Mouse (Mus musculus): ENCODE results near the gene Tmem121b. TPM values are rescaled to one million over a fixed set of nuclear protein-coding genes. Genes with fewer than 3 reads are reported as not detected.

The Tmem121b gene
- total RNA-seq, 1 experiment from 2014 or later = not detected

DNA sequence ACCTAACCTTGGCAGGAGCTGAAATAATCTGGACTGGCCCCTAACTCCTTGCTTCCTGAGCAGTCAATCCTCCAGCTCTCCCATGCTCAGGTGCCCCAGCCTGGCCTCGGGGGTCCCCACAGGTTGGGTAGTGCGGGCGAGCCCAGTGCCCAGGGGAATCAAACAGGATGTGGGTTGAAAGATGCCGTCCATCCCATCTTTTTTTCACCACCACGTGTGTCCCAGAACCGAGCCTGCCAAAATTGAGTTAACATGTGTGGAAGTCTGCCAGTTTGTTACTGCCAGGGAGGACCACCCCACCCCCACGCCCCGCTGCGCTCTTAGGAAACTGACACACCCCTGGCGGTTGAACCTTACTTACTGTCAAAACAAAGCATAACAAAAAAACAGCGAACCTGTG, 29.7 kb downstream of the Tmem121b start:
- peak; percentile 18 for DNase-seq

DNA sequence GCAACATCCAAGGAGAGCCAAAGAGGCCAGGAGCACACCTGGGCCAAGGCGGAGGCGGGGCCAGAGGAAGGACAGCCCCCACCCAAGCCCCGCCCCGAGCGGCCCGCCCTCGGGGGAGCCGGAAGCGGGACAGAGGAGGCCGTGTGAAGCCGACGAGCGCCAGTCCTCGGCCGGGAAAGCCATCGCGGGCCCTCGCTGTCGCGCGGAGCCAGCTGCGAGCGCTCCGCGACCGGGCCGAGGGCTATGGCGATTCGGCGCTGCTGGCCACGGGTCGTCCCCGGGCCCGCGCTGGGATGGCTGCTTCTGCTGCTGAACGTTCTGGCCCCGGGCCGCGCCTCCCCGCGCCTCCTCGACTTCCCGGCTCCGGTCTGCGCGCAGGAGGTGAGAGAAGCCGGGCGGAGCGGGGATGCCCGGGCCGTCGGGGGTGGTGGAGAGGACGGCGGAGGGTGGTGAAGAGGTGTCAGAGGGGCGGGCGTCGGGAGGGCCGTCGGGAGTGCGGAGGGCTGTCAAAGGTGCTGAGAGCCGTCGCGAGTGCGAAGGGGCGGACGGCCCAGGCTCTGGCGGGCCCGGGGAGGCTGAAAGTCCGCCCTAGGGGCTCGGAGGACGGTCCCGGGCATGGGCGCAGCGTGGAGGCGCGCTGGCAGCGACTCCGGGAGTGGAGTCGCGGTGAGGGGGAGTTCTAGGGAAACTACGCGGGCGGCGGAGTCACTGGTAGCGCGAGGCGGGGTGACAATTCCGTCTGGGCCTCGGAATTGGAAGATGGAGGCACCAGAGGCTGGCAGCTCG, 30.3 kb downstream of the Tmem121b start, which contains the start of gene Il17ra:
Gene Il17ra, plus strand, starts transcription at position 162 of the 786 bp plus-strand sequence.
- DNase-seq = peak; percentile 77

DNA sequence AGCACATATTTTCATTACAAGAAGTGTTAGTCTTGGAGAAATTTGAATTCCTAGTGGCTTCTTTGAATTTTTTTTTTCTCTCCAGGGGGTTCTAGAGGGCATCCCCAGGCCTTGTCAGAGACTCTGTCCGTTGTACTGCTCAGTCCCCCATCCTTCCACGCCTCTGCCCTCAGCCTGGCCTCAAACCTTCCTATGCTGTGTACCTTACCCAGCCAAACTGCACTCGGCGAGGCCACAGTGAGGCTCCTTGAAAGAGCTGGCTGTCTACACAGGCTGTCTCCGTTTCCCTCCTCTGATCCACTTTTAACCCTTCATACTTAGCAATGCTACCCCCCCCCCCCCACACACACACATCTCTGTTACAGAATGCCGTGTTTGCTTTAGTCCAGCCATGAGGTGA, 31.4 kb downstream of the Tmem121b start:
- no peak for DNase-seq

DNA sequence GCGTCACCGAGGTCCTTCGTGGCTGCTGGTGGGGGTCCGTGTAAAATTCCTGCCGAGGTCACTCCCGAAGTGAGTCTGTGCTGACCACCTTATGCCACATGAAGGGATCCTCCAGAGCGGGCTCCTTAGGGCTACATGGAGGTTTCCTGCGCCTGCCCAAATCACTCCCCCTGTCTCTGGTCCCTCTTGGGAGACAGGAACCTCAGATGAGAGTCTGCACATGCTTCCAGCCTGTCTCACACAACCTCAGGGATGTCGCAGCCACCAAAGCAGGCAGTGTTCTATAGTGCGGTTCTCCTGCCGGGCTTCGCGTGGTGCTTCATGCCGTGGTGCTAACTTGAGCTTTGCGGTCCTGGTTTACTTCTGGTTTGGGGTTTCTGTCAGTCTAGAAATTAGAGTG, 32.4 kb downstream of the Tmem121b start:
- DNase-seq = no peak

DNA sequence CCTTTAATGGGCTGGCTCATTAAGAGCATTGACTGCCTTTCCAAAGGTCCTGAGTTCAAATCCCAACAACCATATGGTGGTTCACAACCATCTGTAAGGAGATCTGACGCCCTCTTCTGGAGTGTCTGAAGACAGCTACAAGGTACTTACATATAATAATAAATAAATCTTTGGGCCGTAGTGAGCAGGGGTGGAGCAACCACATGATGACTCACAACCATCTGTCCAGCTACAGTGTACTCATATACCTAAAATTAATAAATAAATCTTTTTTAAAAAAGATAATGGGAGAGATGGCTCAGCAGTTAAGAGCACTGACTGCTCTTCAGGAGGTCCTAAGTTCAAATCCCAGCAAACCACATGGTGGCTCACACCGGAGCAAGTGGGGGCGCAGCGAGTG, 35.9 kb downstream of the Tmem121b start:
- no peak for DNase-seq

DNA sequence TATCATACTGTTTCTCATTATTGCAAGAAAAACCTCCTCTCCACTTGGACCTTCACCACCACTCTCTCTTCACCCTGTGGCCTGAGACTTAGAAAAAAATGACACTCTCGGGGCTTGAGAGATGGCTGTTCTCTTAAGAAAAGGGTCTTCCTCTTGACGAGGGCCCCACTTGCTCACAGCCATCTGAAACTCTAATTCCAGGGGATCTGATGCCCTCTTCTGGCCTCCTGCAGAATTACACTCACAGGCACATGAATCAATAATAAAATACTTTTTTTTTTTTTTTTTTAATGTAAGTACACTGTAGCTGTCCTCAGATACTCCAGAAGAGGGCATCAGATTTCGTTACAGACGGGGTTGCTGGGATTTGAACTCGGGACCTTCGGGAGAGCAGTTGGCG, 36.5 kb downstream of the Tmem121b start:
- no peak for DNase-seq

DNA sequence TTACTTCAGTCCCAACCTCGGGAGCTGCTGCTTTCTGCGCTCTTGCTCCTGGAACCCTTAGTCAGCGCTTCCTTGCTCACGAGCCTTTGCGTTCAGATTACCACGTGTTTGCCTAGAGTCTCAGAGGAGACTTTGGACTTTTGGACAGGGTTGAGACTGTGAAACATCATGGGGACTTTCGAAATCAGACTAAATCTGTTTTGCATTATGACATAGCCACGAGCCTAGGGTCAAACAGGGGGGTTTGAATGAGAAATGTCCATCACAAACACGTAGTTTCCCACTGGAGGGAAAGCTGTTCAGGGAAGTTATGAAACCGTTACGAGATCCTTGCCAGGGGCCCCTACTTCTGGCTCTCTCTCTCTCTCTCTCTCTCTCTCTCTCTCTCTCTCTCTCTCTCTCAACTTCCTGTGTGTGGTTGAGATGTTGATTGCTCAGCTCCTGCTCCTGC, 39.0 kb downstream of the Tmem121b start:
- DNase-seq = no peak

DNA sequence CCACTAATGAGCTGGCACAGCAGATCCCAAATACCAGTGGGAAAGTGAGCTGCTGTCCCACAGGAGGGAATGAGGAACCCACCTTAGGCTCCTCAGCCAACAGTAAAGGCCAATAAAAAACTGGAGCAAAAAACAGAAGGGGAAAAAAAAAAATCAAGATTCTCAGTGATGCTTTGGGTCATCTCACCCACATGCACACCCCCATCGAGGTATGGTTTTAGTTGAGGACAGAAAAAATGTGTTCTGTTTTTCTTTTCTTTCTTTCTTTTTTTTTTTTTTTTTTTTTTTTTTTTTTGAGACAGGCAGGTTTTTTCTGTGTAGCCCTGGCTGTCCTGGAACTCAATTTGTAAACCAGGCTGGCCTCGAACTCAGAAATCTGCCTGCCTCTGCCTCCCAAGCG, 40.1 kb downstream of the Tmem121b start:
- DNase-seq = no peak

DNA sequence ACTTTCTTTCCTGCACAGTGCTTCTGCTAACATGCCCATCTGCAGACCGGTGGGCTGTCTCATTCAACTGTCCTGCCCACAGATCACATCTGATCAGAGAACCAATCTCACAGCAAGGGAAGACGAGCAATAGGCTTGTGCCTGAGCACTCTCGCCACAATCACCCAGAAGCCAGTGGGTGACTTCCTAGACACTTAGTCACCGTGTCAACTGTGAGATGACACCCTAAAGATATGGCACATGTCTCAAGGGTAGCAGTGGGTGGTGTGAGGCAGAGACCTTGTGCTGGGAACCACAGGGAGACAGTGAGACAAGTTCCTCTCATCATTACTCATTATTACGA, 40.5 kb downstream of the Tmem121b start:
- DNase-seq = no peak

DNA sequence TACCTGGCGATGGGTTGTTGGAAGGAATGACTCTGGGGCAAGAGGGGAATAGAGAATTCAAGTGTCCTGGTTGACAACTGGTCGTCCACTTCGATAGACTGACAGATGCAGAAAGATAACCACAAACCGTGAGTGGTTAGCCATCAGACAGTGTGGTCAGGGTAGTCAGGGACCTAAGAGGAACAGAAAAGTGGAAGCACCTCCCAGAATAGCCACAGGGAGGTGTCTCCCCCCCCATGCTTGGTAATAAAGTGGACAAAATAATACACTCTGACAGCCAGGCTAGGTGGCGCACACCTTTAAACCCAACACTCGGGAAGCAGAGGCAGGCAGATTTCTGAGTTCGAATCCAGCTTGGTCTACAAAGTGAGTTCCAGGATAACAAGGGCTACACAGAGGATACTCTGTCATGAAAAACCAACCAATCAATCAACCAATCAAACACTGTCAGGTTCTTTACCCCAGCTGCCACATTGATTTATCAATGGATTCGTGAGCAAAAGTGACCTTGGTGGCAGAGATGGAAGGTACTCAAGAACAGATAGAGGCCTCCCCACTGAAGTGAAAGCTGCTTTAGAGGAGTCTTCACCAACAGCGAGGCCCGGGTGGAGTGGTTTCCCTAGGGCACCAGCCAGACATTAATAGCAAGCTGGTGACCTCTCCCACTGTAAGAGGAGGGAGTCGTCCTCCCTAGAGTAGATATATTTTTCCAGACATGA, 41.1 kb downstream of the Tmem121b start:
- DNase-seq = no peak

DNA sequence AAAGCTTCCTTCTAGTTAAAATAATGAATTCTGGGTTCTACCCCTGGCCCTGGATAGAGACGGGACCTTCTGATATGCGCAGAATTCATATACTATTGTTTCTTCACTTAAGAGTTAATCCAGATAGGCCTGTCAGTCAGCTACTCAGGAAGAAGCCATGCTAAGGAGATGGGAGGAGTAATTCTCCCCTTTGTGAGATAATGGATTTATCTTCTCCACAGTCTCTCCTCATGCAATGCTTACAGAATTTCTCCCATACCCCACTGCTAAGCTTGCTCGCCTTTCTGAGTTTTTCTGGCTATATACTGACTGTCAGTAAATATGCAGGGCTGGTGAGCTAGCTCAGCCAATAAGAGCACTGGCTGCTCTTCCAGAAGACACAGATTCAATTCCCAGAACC, 43.4 kb downstream of the Tmem121b start:
- DNase-seq = no peak

DNA sequence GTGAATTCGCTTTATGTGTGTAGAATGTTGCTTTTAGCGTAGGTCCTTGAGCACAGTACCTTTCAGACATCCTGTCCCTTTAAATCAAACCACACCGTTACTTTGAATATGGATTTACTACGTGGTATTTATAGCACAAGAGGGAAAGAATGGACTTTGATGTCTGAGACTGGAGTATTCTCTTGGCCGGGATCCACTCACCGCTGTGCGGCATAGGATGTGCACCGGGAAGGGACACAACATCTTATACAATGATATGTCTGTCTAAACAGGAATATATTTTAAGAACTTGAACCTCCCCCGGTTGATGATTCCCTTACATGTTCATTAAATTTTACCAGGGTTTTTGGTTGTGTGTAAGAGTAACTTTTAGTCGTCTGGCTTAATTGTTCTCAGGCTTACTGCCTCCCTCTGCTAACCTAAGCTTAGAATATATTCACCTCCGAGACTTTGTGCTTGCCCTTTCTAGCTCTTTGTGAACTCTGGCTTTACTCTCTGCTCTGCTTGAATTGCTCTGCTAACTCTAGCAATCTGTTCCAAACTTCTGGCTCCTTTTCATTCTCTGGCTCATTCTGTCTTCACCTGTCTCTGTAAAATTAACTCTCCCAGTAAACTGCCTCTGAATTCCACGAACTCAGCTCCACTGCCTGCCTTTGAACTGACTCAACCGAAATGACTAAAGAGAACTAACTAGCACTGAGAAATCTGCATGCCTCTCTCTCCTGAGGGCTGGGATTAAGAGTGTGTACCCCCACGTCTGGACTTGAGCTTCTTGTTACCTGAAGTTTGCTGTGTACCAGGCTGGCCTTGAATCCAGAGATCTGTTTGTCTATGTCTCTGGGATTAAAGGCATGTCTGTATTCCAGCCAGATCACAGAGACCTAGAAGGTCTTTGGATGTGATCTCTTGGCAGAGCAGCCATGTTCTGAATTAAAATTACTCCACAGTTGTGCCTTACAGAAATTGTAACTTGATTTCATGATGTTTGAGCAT, 49.9 kb downstream of the Tmem121b start:
- no peak for DNase-seq

DNA sequence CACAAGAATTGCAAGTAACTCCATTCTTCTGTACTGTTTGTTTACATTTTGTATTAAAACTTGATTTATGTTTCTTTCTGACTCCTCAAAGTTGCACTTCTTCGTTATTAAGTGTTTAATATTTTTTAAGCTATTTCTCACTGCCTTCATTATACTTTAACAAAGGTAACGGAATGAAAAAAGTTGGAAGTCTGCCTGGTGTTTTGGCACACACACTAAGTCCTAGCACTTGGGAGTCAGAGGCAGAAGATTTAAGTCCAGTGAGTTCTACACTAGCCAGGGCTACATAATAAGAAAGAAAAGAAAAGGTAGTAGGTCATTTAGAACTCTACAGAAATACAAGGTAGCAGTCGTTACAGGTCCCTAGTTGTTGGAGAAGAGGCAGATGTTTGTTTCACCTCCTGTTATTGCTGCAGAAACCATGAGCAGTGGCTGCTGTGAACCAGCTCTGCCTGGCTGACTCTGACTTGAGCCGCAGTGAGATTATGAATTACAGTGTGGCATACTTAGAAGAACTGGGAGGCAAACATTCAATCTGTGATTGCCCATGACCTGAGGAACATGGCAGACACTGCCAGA, 51.3 kb downstream of the Tmem121b start:
- DNase-seq = no peak

Other genes with a start within 250 kb of the Tmem121b start
- 0.61 TPM in 1 of 2 replicates, not detected in the other for gene D330020A13Rik, start 199.4 kb downstream of the Tmem121b start, total RNA-seq (2021)
- 8.0 TPM in 2 replicates for gene B4galnt3, start 199.2 kb downstream of the Tmem121b start, total RNA-seq (2021)
- gene Kdm5a, start 129.7 kb downstream of the Tmem121b start, total RNA-seq (2021) = 48.0 and 63.3 TPM in 2 replicates
- 8.2 and 10.9 TPM in 2 replicates for gene Ccdc77, start 129.4 kb downstream of the Tmem121b start, total RNA-seq (2021)
- 10.2 and 14.5 TPM in 2 replicates for gene Il17ra, start 30.6 kb downstream of the Tmem121b start, total RNA-seq (2021)
- 28.5 and 37.4 TPM in 2 replicates for gene Hdhd5, start 37.5 kb upstream of the Tmem121b start, total RNA-seq (2021)
- gene Cecr2, start 172.6 kb upstream of the Tmem121b start, total RNA-seq (2021) = 11.3 and 12.9 TPM in 2 replicates

Data from adrenal gland, postnatal 25 days (tissue).